Mouse (Mus musculus): ENCODE measurements around the gene Zfp512b.

GRCm38 (mm10) chr2:181536410-181536809 lies 56.2 kb downstream of the Zfp512b start:
- TF ChIP-seq POLR2A (IDR thresholded peaks at IDR 0.05; ENCODE audit: low read depth, low read length): no peak
- TF ChIP-seq CTCF (IDR thresholded peaks at IDR 0.05; ENCODE audit: extremely low read depth, insufficient read length, insufficient replicate concordance, low read depth, low read length): no peak
